Mouse (Mus musculus): ENCODE data around the gene Gm2663. TPM values are rescaled to one million over a fixed set of nuclear protein-coding genes. Genes with fewer than 3 reads are reported as not detected.
"Not testable (repeated sequence)": the region's sequence is repeated elsewhere in the genome, so short reads cannot be mapped to it uniquely, and the experiment has no call there.

Gene Gm2663
- not detected in 2 replicates for polyA plus RNA-seq (2015; fragmentation: Nextera tagmentation; extraction: Ambion mirVana)

DNA sequence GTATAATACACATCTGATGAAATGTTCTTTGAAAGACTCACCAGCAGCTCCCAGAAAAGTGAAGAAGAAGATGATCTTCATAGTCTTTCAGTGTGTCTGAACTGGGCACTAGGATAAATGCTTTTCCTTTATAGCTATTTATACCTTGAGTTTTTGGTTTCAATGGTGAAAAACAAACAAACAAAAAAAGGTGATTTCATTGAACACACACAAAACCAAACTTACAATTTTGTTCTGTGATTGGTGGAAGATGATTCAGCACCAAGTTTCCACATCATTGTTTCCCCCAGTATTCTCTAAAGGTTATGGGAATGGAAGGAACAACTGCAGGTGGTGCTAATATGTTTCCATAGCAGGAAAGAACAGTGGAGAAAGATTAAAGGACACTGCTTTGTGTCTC is at the start of gene Gm2663:
Gene Gm2663 (minus strand): TSS at position 101 of the 400 bp plus-strand sequence.
- not testable (repeated sequence) for ATAC-seq (ENCODE audit: insufficient number of reproducible peaks, insufficient read depth, low FRiP score, low TSS enrichment, low read depth)

DNA sequence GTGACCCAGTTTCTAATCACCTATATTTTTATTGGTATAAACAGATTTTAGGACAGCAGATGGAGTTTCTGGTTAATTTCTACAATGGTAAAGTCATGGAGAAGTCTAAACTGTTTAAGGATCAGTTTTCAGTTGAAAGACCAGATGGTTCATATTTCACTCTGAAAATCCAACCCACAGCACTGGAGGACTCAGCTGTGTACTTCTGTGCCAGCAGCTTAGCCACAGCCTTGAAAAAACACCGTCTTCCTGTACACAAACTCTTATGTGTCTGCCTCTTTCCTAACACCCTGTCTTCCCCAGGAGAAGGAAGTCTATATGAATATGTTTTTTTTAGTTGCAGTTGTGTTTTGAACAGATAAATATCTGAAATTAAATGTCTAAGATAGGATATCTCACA is 49.3 kb upstream of the Gm2663 start:
- H3K4me1 ChIP-seq = no peaks in the 10 kb centered on the region
- H3K27ac ChIP-seq = no peak overlapping the region
- H3K9me3 ChIP-seq = no peaks in the 10 kb centered on the region
- no peak overlapping the region for H3K4me3 ChIP-seq
- WGBS = 18% methylated on average over 1 of the region's 1 CpGs
- H3K9ac ChIP-seq = no peak overlapping the region
- ATAC-seq (ENCODE audit: insufficient number of reproducible peaks, insufficient read depth, low FRiP score, low TSS enrichment, low read depth) = no peak
- no peaks in the 10 kb centered on the region for H3K27me3 ChIP-seq
- H3K4me2 ChIP-seq = no peak overlapping the region
- H3K36me3 ChIP-seq = no peaks in the 10 kb centered on the region

More for the DNA sequence above, at the start of gene Gm2663:
- not testable (repeated sequence) for H3K27me3 ChIP-seq, H3K4me2 ChIP-seq, H3K9ac ChIP-seq, H3K4me3 ChIP-seq, H3K4me1 ChIP-seq, H3K27ac ChIP-seq, H3K36me3 ChIP-seq, H3K9me3 ChIP-seq

DNA sequence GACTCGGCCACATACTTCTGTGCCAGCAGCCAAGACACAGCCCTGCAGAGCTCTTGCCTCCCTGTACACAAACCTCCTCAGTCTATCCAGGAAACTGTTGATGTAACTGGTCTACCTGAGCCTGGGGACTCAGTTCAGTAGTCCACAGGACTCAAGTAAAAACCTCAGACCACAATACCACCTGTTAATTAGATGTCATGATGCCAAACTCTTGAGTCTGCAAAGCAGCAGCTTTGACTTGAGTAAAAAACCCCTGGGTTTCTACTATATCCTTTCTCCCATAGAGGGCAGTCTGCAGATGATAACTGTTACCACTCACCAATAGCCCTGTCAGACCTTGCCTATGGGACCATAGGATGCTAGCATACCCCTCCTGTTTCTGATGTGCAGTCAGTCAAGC is 48.7 kb upstream of the Gm2663 start:
- Histone ChIP-seq H3K27ac (no peak overlapping the region), H3K27me3 (no peaks in the 10 kb centered on the region), H3K4me3 (no peak overlapping the region), H3K36me3 (no peaks in the 10 kb centered on the region), H3K4me1 (no peaks in the 10 kb centered on the region), H3K9ac (no peak overlapping the region), H3K9me3 (no peaks in the 10 kb centered on the region), H3K4me2 (no peak overlapping the region)
- 79% methylated on average over 1 of the region's 1 CpGs for whole genome bisulfite sequencing
- no peak for ATAC-seq (ENCODE audit: insufficient number of reproducible peaks, insufficient read depth, low FRiP score, low TSS enrichment, low read depth)

DNA sequence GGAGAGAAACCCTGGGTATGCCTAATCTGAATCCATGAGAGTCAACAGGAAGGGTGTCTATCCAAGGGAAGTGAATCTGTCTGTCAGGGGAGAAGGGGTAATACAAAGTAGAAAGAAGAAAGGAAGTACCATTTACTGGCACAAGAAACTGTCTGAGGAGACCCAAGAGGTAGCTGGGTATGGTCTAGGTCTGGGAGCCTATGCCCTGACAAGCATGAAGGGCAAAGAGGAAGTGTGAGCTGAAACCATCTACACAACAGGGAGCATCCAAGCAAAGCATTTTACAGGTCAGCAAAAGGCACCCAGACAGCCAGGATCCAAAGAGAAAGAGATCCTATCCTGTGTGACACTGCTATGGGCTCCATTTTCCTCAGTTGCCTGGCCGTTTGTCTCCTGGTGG is 47.9 kb upstream of the Gm2663 start:
- Histone ChIP-seq H3K27ac (no peak overlapping the region), H3K9ac (no peak overlapping the region), H3K4me1 (no peaks in the 10 kb centered on the region), H3K9me3 (no peaks in the 10 kb centered on the region), H3K27me3 (no peaks in the 10 kb centered on the region), H3K36me3 (no peaks in the 10 kb centered on the region), H3K4me2 (no peak overlapping the region), H3K4me3 (no peak overlapping the region)
- WGBS = 87% methylated on average over 1 of the region's 1 CpGs
- ATAC-seq (ENCODE audit: insufficient number of reproducible peaks, insufficient read depth, low FRiP score, low TSS enrichment, low read depth) = no peak

DNA sequence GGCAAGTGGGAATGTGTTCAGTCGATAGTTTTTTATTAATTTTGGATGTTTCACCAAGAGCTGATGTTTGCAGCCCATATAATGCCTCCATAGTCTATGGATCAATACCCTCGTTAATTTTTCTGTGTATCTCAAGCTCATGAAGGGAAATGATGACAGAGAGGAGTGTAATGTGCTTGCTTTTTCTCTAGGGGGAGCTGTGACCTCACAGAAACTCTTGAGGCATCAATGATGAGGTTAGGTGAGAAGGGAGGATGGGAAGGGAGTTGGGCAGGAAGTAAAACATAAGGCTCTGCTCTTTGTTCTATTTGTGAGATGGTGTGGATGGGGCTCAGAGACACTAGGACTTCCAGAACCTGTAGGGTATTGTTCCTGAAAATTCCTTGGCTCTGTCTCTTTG is 47.3 kb upstream of the Gm2663 start:
- ATAC-seq (ENCODE audit: insufficient number of reproducible peaks, insufficient read depth, low FRiP score, low TSS enrichment, low read depth) = no peak
- H3K9ac ChIP-seq = no peak overlapping the region
- H3K36me3 ChIP-seq = no peaks in the 10 kb centered on the region
- no peak overlapping the region for H3K4me2 ChIP-seq
- H3K4me1 ChIP-seq = no peaks in the 10 kb centered on the region
- 59% methylated on average over 2 of the region's 2 CpGs for WGBS
- H3K27me3 ChIP-seq = no peaks in the 10 kb centered on the region
- H3K4me3 ChIP-seq = no peak overlapping the region
- no peak overlapping the region for H3K27ac ChIP-seq
- H3K9me3 ChIP-seq = no peaks in the 10 kb centered on the region

DNA sequence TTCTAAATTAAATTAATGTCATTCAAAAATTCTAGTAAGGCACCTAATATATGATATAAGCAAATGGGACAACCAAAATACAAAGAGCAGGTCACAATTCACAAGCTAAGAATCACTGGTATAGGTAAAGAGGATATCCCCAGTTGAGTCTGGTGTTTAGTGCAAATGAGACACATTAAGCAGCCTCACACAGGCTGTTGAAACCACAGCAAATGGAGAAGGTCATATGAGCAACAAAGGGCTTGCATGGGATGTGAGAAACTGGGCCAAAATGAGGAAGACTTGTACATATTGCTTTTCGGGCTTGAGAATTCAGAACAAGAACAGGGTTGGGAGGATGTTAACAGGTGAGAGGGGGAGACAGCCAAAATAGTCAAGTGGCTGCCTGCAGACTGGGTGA is 45.5 kb upstream of the Gm2663 start:
- ATAC-seq (ENCODE audit: insufficient number of reproducible peaks, insufficient read depth, low FRiP score, low TSS enrichment, low read depth) = no peak
- WGBS = 89% methylated on average over 1 of the region's 1 CpGs
- Histone ChIP-seq H3K36me3 (no peaks in the 10 kb centered on the region), H3K9ac (no peak overlapping the region), H3K4me2 (no peak overlapping the region), H3K4me1 (no peaks in the 10 kb centered on the region), H3K27ac (no peak overlapping the region), H3K9me3 (no peaks in the 10 kb centered on the region), H3K4me3 (no peak overlapping the region), H3K27me3 (no peaks in the 10 kb centered on the region)

DNA sequence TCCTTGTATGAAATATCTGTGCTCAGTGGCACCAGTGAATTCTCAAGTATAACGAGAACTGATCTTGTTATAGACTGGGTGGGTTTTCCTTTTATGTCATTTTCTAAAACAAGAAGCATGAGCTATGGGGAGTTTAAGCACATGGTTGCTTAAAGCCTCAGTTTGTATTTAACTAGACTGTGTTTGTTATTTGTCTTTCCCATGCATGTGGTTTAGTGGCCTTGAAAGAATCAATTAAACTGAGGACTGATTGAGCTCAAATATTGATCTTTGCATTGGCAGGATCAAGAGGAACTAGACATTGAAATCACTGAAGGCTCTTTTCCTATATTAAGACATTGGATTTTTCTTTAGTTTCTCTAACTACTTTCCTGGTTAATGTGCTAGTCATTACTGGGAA is 45.0 kb upstream of the Gm2663 start:
- Histone ChIP-seq H3K27me3 (no peaks in the 10 kb centered on the region), H3K4me3 (no peak overlapping the region), H3K27ac (no peak overlapping the region), H3K4me2 (no peak overlapping the region), H3K36me3 (no peaks in the 10 kb centered on the region), H3K4me1 (no peaks in the 10 kb centered on the region), H3K9me3 (no peaks in the 10 kb centered on the region), H3K9ac (no peak overlapping the region)
- ATAC-seq (ENCODE audit: insufficient number of reproducible peaks, insufficient read depth, low FRiP score, low TSS enrichment, low read depth) = no peak
- WGBS = 64% methylated on average over 1 of the region's 1 CpGs

DNA sequence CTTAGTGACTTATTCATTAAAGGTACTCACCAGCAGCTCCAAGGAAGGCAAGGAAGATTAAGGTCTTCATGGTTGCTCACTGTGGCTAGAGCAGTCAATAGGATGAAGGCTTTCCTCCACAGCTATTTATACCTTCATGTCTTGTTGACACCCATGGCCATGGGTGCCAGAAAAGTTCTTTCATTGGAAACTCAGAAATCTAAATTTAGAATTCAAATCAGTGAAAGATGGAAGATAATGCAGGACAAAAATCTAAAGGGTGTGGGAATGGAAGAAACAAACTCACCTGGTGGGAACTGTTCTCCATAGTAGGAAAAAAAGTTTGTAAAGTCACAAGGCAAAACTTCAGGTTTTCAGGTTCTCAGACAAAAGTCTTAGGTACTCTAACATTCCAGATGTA is 36.1 kb upstream of the Gm2663 start, which contains the start of gene 2210010C04Rik:
Gene 2210010C04Rik (minus strand): TSS at position 101 of the 400 bp plus-strand sequence.
- Histone ChIP-seq H3K4me2 (no peak within 1 kb of the TSS), H3K9me3 (no peaks in the 10 kb centered on the region), H3K4me3 (no peak within 1 kb of the TSS), H3K36me3 (no peaks in the 10 kb centered on the region), H3K27ac (no peak within 1 kb of the TSS), H3K27me3 (no peaks in the 10 kb centered on the region), H3K9ac (no peak within 1 kb of the TSS), H3K4me1 (no peaks in the 10 kb centered on the region)
- no peak for ATAC-seq (ENCODE audit: insufficient number of reproducible peaks, insufficient read depth, low FRiP score, low TSS enrichment, low read depth)

DNA sequence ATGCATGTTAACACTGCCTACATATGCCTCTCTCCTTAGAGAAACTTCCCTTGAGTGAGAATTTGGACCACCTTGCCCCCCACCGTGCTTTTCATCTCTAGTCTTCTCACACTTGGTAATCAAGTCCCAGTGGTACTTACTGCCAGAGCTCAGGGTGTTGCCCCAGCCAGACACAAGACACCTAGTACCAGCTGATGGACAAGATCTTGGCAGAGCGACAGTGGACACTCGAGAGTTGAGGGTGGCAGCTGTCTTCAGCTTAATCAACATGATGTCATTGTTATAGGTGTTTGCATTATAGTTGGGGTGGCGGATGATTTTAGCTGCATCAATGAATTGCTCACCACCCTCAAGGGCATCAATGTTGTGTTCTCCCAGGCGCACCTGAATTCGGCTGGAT is 33.5 kb upstream of the Gm2663 start:
- no peak overlapping the region for H3K27ac ChIP-seq
- no peak overlapping the region for H3K4me2 ChIP-seq
- H3K9ac ChIP-seq = no peak overlapping the region
- no peaks in the 10 kb centered on the region for H3K36me3 ChIP-seq
- H3K9me3 ChIP-seq = no peaks in the 10 kb centered on the region
- whole genome bisulfite sequencing = 80% methylated on average over 6 of the region's 6 CpGs
- no peaks in the 10 kb centered on the region for H3K27me3 ChIP-seq
- no peak for ATAC-seq (ENCODE audit: insufficient number of reproducible peaks, insufficient read depth, low FRiP score, low TSS enrichment, low read depth)
- no peaks in the 10 kb centered on the region for H3K4me1 ChIP-seq
- H3K4me3 ChIP-seq = no peak overlapping the region

DNA sequence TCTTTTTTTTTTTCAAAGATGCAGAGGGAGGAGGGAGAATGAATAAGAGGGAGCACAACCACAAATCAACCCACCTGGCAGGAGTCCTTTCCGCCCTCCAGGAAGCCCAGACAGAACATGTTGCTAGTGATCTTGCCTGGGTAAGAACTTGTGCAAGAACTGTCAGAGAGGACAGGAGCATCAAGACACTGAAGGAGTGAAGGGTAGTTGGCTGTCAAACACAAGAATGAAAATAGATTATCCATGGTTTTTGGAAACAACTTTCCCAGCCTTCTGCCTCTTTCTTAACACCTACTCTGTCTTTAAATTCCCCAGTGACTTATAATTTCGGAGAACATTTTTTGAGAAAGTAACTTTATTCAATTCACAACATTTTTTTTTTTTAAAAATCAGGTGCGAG is 33.0 kb upstream of the Gm2663 start:
- no peak overlapping the region for H3K4me2 ChIP-seq
- no peak overlapping the region for H3K9ac ChIP-seq
- H3K27ac ChIP-seq = no peak overlapping the region
- no peaks in the 10 kb centered on the region for H3K9me3 ChIP-seq
- WGBS = 82% methylated on average over 3 of the region's 3 CpGs
- no peak for ATAC-seq (ENCODE audit: insufficient number of reproducible peaks, insufficient read depth, low FRiP score, low TSS enrichment, low read depth)
- H3K27me3 ChIP-seq = no peaks in the 10 kb centered on the region
- H3K4me1 ChIP-seq = no peaks in the 10 kb centered on the region
- H3K4me3 ChIP-seq = no peak overlapping the region
- no peaks in the 10 kb centered on the region for H3K36me3 ChIP-seq

DNA sequence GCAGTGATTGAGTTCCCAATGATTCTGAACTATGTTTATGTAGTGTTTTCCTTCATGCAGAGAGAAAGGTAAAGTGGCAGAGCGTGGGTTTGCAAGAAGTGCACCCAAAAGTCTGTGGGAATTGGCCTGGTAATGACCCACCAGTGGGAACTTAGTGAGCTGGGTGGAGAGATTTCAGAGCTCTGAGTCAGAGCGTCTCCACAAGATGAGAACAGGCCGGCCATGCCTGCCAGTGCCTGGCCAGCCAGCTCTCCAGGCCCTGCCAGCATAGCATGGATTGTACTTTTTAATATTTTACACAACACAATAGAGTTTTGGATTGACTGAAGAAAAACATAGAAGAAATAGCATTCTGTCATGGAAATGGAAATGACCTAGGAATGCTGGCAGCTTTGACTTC is 31.5 kb upstream of the Gm2663 start:
- H3K4me3 ChIP-seq = no peak overlapping the region
- H3K27me3 ChIP-seq = no peaks in the 10 kb centered on the region
- no peak overlapping the region for H3K4me2 ChIP-seq
- 85% methylated on average over 3 of the region's 3 CpGs for WGBS
- no peaks in the 10 kb centered on the region for H3K9me3 ChIP-seq
- no peaks in the 10 kb centered on the region for H3K4me1 ChIP-seq
- H3K9ac ChIP-seq = no peak overlapping the region
- H3K27ac ChIP-seq = no peak overlapping the region
- no peak for ATAC-seq (ENCODE audit: insufficient number of reproducible peaks, insufficient read depth, low FRiP score, low TSS enrichment, low read depth)
- H3K36me3 ChIP-seq = no peaks in the 10 kb centered on the region

DNA sequence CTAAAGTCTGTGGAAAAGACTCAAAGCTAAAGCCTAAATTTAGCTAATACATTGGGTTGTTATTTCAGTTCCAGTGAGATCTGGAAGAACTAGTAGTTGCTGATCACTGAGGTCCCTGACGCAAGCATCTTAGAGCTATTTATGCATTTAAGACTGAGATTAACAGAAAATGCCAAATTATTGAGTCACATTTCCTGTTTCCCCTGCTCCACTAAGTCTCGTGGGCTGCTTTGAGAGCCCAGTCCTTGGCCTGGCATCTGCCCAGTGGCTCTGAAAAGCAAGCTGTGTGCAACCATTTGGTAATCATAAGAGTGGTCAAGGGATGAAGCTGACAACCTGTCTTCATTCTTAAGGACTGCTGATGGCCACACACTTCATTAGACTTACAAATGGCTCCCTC is 27.8 kb upstream of the Gm2663 start:
- H3K27ac ChIP-seq = no peak overlapping the region
- no peaks in the 10 kb centered on the region for H3K9me3 ChIP-seq
- H3K36me3 ChIP-seq = no peaks in the 10 kb centered on the region
- no peak overlapping the region for H3K4me3 ChIP-seq
- H3K4me1 ChIP-seq = no peaks in the 10 kb centered on the region
- H3K9ac ChIP-seq = no peak overlapping the region
- 42% methylated on average over 2 of the region's 2 CpGs for WGBS
- no peak overlapping the region for H3K4me2 ChIP-seq
- H3K27me3 ChIP-seq = no peaks in the 10 kb centered on the region
- ATAC-seq (ENCODE audit: insufficient number of reproducible peaks, insufficient read depth, low FRiP score, low TSS enrichment, low read depth) = no peak

Measured in embryonic facial prominence, embryonic 13.5 days (tissue).